Mouse (Mus musculus): ENCODE data around the gene Chrna3.

- TF ChIP-seq EP300 (optimal IDR thresholded peaks at IDR 0.05) (no peak), CTCF (IDR thresholded peaks at IDR 0.05; ENCODE audit: low read depth) (no peak)
These were observed 32.0 kb downstream of the Chrna3 start for GRCm38 (mm10) chr9:54994381-54994780.

Data from stomach, postnatal 0 days (tissue).